Mouse (Mus musculus): ENCODE data around the gene Mospd3. TPM values are rescaled to one million over a fixed set of nuclear protein-coding genes. Genes with fewer than 3 reads are reported as not detected.

The Mospd3 gene
- total RNA-seq, 1 experiment from 2014 or later = 10.3 TPM

- ATAC-seq (replicated peaks in 1 of 2; ENCODE audit: insufficient read depth in 1 of 2, low FRiP score in 2 of 2, low TSS enrichment in 1 of 2, low read depth in 1 of 2, poor library complexity in 2 of 2, severe bottlenecking in 2 of 2) = no peak
These were observed 47.0 kb downstream of the Mospd3 start for GRCm38 (mm10) chr5:137553898-137554297.

- ATAC-seq (replicated peaks in 1 of 2; ENCODE audit: insufficient read depth in 1 of 2, low FRiP score in 2 of 2, low TSS enrichment in 1 of 2, low read depth in 1 of 2, poor library complexity in 2 of 2, severe bottlenecking in 2 of 2) = peak in 1 of 2 experiments; percentile 75; a peak in 2 of 4 replicates
These were observed 47.4 kb downstream of the Mospd3 start, which contains the start of gene Actl6b for GRCm38 (mm10) chr5:137553411-137553837. Gene Actl6b, plus strand, starts transcription at chr5:137553517.

GRCm38 (mm10) chr5:137553000-137553399 lies 47.9 kb downstream of the Mospd3 start:
- no peak for ATAC-seq (replicated peaks in 1 of 2; ENCODE audit: insufficient read depth in 1 of 2, low FRiP score in 2 of 2, low TSS enrichment in 1 of 2, low read depth in 1 of 2, poor library complexity in 2 of 2, severe bottlenecking in 2 of 2)

GRCm38 (mm10) chr5:137551119-137551518 lies 49.7 kb downstream of the Mospd3 start:
- no peak for ATAC-seq (replicated peaks in 1 of 2; ENCODE audit: insufficient read depth in 1 of 2, low FRiP score in 2 of 2, low TSS enrichment in 1 of 2, low read depth in 1 of 2, poor library complexity in 2 of 2, severe bottlenecking in 2 of 2)

DNA sequence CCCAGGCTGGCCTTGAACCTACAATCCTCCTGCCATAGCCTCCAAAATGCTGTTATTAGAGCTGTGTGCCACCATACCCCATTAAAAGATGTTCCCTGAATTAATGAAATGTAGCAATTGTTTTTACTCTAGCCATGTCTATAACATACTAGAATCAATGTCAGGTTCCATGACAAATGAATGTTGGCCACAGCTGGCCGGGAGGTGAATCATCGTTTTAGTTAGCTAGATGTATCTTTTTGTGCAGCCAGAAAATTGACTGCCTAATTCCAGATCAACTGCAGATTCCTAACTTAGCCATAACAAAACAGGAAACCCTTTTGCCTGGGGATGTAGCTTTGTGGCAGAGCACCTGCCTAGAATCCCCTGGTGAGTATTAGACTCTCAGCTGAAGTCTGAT lies 51.0 kb downstream of the Mospd3 start:
- ATAC-seq (replicated peaks in 1 of 2; ENCODE audit: insufficient read depth in 1 of 2, low FRiP score in 2 of 2, low TSS enrichment in 1 of 2, low read depth in 1 of 2, poor library complexity in 2 of 2, severe bottlenecking in 2 of 2) = no peak

Other genes starting within 250 kb of the Mospd3 start
- gene Zan, start 124.0 kb downstream of the Mospd3 start, total RNA-seq (2017) = 0.35 and 0.50 TPM in 2 replicates
- 22.0 and 22.1 TPM in 2 replicates for gene Pop7, start 98.5 kb downstream of the Mospd3 start, total RNA-seq (2017)
- 13.4 and 16.3 TPM in 2 replicates for gene Gigyf1, start 82.5 kb downstream of the Mospd3 start, total RNA-seq (2017)
- not detected in 2 replicates for gene Epo, start 67.8 kb downstream of the Mospd3 start, total RNA-seq (2017)
- gene Gnb2, start 67.5 kb downstream of the Mospd3 start, total RNA-seq (2017) = 147 and 171 TPM in 2 replicates
- gene Actl6b, start 47.5 kb downstream of the Mospd3 start, total RNA-seq (2017) = not detected in 2 replicates
- 39.0 and 50.7 TPM in 2 replicates for gene Tfr2, start 31.2 kb downstream of the Mospd3 start, total RNA-seq (2017)
- not detected in 2 replicates for gene Pcolce, start 12.7 kb upstream of the Mospd3 start, total RNA-seq (2017)
- gene Fbxo24, start 27.9 kb upstream of the Mospd3 start, total RNA-seq (2017) = not detected in 2 replicates
- gene Lrch4, start 28.1 kb upstream of the Mospd3 start, total RNA-seq (2017) = 26.4 and 43.3 TPM in 2 replicates
- 4.0 and 6.4 TPM in 2 replicates for gene Gm20605, start 28.1 kb upstream of the Mospd3 start, total RNA-seq (2017)
- 8.6 and 12.9 TPM in 2 replicates for gene Sap25, start 40.3 kb upstream of the Mospd3 start, total RNA-seq (2017)
- not detected in 2 replicates for gene Irs3, start 44.7 kb upstream of the Mospd3 start, total RNA-seq (2017)
- 8.4 and 11.0 TPM in 2 replicates for gene Agfg2, start 83.7 kb upstream of the Mospd3 start, total RNA-seq (2017)
- gene Nyap1, start 140.5 kb upstream of the Mospd3 start, total RNA-seq (2017) = 0.05 and 0.25 TPM in 2 replicates
- 61.0 and 67.7 TPM in 2 replicates for gene Tsc22d4, start 144.7 kb upstream of the Mospd3 start, total RNA-seq (2017)
- gene Ppp1r35, start 177.8 kb upstream of the Mospd3 start, total RNA-seq (2017) = 15.3 and 61.5 TPM in 2 replicates
- 30.4 and 31.8 TPM in 2 replicates for gene Mepce, start 186.6 kb upstream of the Mospd3 start, total RNA-seq (2017)
- 21.3 and 27.6 TPM in 2 replicates for gene Zcwpw1, start 186.7 kb upstream of the Mospd3 start, total RNA-seq (2017)
- 17.7 and 22.2 TPM in 2 replicates for gene Pilra, start 235.2 kb upstream of the Mospd3 start, total RNA-seq (2017)

All from hematopoietic stem cell, adult 5-6 weeks (primary cell).